Mouse (Mus musculus): ENCODE measurements at regions not wholly inside any gene's neighbourhood (a gene's known extent, or its start where the extent isn't known, plus 50 kb on each side); places are given as distances from the start of the nearest gene placed in this dataset.

GRCm38 (mm10) chr6:93266826-93267225, 323.5 kb upstream of the Adamts9 start:
- H3K27me3 ChIP-seq (replicated peaks; ENCODE audit: control insufficient read depth, insufficient read depth, low read length), result no peaks in the 10 kb centered on the region
- no peaks in the 10 kb centered on the region for H3K9me3 ChIP-seq (ENCODE audit: control insufficient read depth, low read length)
- H3K27ac ChIP-seq (ENCODE audit: low read length), result no peak overlapping the region
- ATAC-seq, result no peak
- H3K9ac ChIP-seq (replicated peaks; ENCODE audit: low read depth, low read length), result no peak overlapping the region
- WGBS, result 76% methylated on average over 5 of the region's 5 CpGs
- H3K4me1 ChIP-seq (replicated peaks; ENCODE audit: control insufficient read depth, insufficient read depth, low read length), result no peaks in the 10 kb centered on the region
- H3K36me3 ChIP-seq (ENCODE audit: control insufficient read depth, insufficient read depth), result no peaks in the 10 kb centered on the region
- H3K4me2 ChIP-seq (ENCODE audit: low read length), result no peak overlapping the region
- H3K4me3 ChIP-seq (replicated peaks; ENCODE audit: low read length), result no peak overlapping the region

- Histone ChIP-seq H3K4me3 (replicated peaks; ENCODE audit: low read length) (no peak overlapping the region), H3K9ac (replicated peaks; ENCODE audit: low read depth, low read length) (no peak overlapping the region)
- 89% methylated on average over 2 of the region's 2 CpGs for WGBS
Observed at GRCm38 (mm10) chr6:93265164-93265563, 321.9 kb upstream of the Adamts9 start.

GRCm38 (mm10) chr6:93260827-93261226, 317.5 kb upstream of the Adamts9 start:
- Histone ChIP-seq H3K27ac (ENCODE audit: low read length) (no peak overlapping the region), H3K4me2 (ENCODE audit: low read length) (no peak overlapping the region), H3K4me1 (replicated peaks; ENCODE audit: control insufficient read depth, insufficient read depth, low read length) (no peaks in the 10 kb centered on the region), H3K9me3 (ENCODE audit: control insufficient read depth, low read length) (no peaks in the 10 kb centered on the region), H3K36me3 (ENCODE audit: control insufficient read depth, insufficient read depth) (no peaks in the 10 kb centered on the region), H3K9ac (replicated peaks; ENCODE audit: low read depth, low read length) (no peak overlapping the region), H3K27me3 (replicated peaks; ENCODE audit: control insufficient read depth, insufficient read depth, low read length) (no peaks in the 10 kb centered on the region), H3K4me3 (replicated peaks; ENCODE audit: low read length) (no peak overlapping the region)
- WGBS, result 89% methylated on average over 4 of the region's 4 CpGs
- no peak for ATAC-seq

More at GRCm38 (mm10) chr6:93265164-93265563, 321.9 kb upstream of the Adamts9 start:
- Histone ChIP-seq H3K4me1 (replicated peaks; ENCODE audit: control insufficient read depth, insufficient read depth, low read length) (no peaks in the 10 kb centered on the region), H3K36me3 (ENCODE audit: control insufficient read depth, insufficient read depth) (no peaks in the 10 kb centered on the region), H3K27me3 (replicated peaks; ENCODE audit: control insufficient read depth, insufficient read depth, low read length) (no peaks in the 10 kb centered on the region), H3K27ac (ENCODE audit: low read length) (no peak overlapping the region), H3K9me3 (ENCODE audit: control insufficient read depth, low read length) (no peaks in the 10 kb centered on the region), H3K4me2 (ENCODE audit: low read length) (no peak overlapping the region)
- ATAC-seq, result no peak

GRCm38 (mm10) chr6:93257130-93257841, 314.0 kb upstream of the Adamts9 start:
- ATAC-seq, result no peak
- Histone ChIP-seq H3K27me3 (replicated peaks; ENCODE audit: control insufficient read depth, insufficient read depth, low read length) (no peaks in the 10 kb centered on the region), H3K36me3 (ENCODE audit: control insufficient read depth, insufficient read depth) (no peaks in the 10 kb centered on the region), H3K9ac (replicated peaks; ENCODE audit: low read depth, low read length) (no peak overlapping the region), H3K9me3 (ENCODE audit: control insufficient read depth, low read length) (no peaks in the 10 kb centered on the region), H3K4me1 (replicated peaks; ENCODE audit: control insufficient read depth, insufficient read depth, low read length) (peaks cover 2% of the 10 kb centered on the region; the same call in 1 of the 2 replicates), H3K4me2 (ENCODE audit: low read length) (no peak overlapping the region), H3K4me3 (replicated peaks; ENCODE audit: low read length) (no peak overlapping the region), H3K27ac (ENCODE audit: low read length) (no peak overlapping the region)
- WGBS, result 88% methylated on average over 5 of the region's 5 CpGs

- H3K27ac ChIP-seq (ENCODE audit: low read length), result no peak overlapping the region
- WGBS, result 38% methylated on average over 7 of the region's 7 CpGs
- H3K36me3 ChIP-seq (ENCODE audit: control insufficient read depth, insufficient read depth), result no peaks in the 10 kb centered on the region
- H3K4me3 ChIP-seq (replicated peaks; ENCODE audit: low read length), result no peak overlapping the region
- H3K9ac ChIP-seq (replicated peaks; ENCODE audit: low read depth, low read length), result no peak overlapping the region
- H3K9me3 ChIP-seq (ENCODE audit: control insufficient read depth, low read length), result no peaks in the 10 kb centered on the region
- no peak overlapping the region for H3K4me2 ChIP-seq (ENCODE audit: low read length)
- H3K27me3 ChIP-seq (replicated peaks; ENCODE audit: control insufficient read depth, insufficient read depth, low read length), result no peaks in the 10 kb centered on the region
- no peak for ATAC-seq
- peaks cover 2% of the 10 kb centered on the region; the same call in 1 of the 2 replicates for H3K4me1 ChIP-seq (replicated peaks; ENCODE audit: control insufficient read depth, insufficient read depth, low read length)
Observed at GRCm38 (mm10) chr6:93253746-93254145, 310.5 kb upstream of the Adamts9 start.

GRCm38 (mm10) chr6:93248973-93249372, 305.7 kb upstream of the Adamts9 start:
- 98% methylated on average over 4 of the region's 4 CpGs for WGBS
- ATAC-seq, result no peak
- H3K9ac ChIP-seq (replicated peaks; ENCODE audit: low read depth, low read length), result no peak overlapping the region

GRCm38 (mm10) chr6:93246498-93247242, 303.4 kb upstream of the Adamts9 start:
- no peaks in the 10 kb centered on the region for H3K27me3 ChIP-seq (replicated peaks; ENCODE audit: control insufficient read depth, insufficient read depth, low read length)
- 88% methylated on average over 6 of the region's 6 CpGs for WGBS
- no peak overlapping the region for H3K27ac ChIP-seq (ENCODE audit: low read length)
- no peaks in the 10 kb centered on the region for H3K4me1 ChIP-seq (replicated peaks; ENCODE audit: control insufficient read depth, insufficient read depth, low read length)
- H3K9ac ChIP-seq (replicated peaks; ENCODE audit: low read depth, low read length), result no peak overlapping the region
- H3K4me3 ChIP-seq (replicated peaks; ENCODE audit: low read length), result no peak overlapping the region
- no peaks in the 10 kb centered on the region for H3K9me3 ChIP-seq (ENCODE audit: control insufficient read depth, low read length)
- H3K36me3 ChIP-seq (ENCODE audit: control insufficient read depth, insufficient read depth), result no peaks in the 10 kb centered on the region
- no peak overlapping the region for H3K4me2 ChIP-seq (ENCODE audit: low read length)
- ATAC-seq, result no peak

More at GRCm38 (mm10) chr6:93248973-93249372, 305.7 kb upstream of the Adamts9 start:
- Histone ChIP-seq H3K4me3 (replicated peaks; ENCODE audit: low read length) (no peak overlapping the region), H3K36me3 (ENCODE audit: control insufficient read depth, insufficient read depth) (no peaks in the 10 kb centered on the region), H3K9me3 (ENCODE audit: control insufficient read depth, low read length) (no peaks in the 10 kb centered on the region), H3K4me2 (ENCODE audit: low read length) (no peak overlapping the region), H3K27me3 (replicated peaks; ENCODE audit: control insufficient read depth, insufficient read depth, low read length) (no peaks in the 10 kb centered on the region), H3K27ac (ENCODE audit: low read length) (no peak overlapping the region), H3K4me1 (replicated peaks; ENCODE audit: control insufficient read depth, insufficient read depth, low read length) (peaks cover 2% of the 10 kb centered on the region; the same call in 1 of the 2 replicates)

- Histone ChIP-seq H3K4me2 (ENCODE audit: low read length) (no peak overlapping the region), H3K4me3 (replicated peaks; ENCODE audit: low read length) (no peak overlapping the region), H3K27me3 (replicated peaks; ENCODE audit: control insufficient read depth, insufficient read depth, low read length) (no peaks in the 10 kb centered on the region), H3K27ac (ENCODE audit: low read length) (no peak overlapping the region), H3K36me3 (ENCODE audit: control insufficient read depth, insufficient read depth) (no peaks in the 10 kb centered on the region), H3K9me3 (ENCODE audit: control insufficient read depth, low read length) (no peaks in the 10 kb centered on the region), H3K4me1 (replicated peaks; ENCODE audit: control insufficient read depth, insufficient read depth, low read length) (no peaks in the 10 kb centered on the region), H3K9ac (replicated peaks; ENCODE audit: low read depth, low read length) (no peak overlapping the region)
- 74% methylated on average over 5 of the region's 5 CpGs for WGBS
- no peak for ATAC-seq
Observed at GRCm38 (mm10) chr6:93235550-93235949, 292.3 kb upstream of the Adamts9 start.

GRCm38 (mm10) chr6:93232636-93233035, 289.3 kb upstream of the Adamts9 start:
- peak; percentile 54; the same call in 1 of the 2 replicates for ATAC-seq
- no peaks in the 10 kb centered on the region for H3K27me3 ChIP-seq (replicated peaks; ENCODE audit: control insufficient read depth, insufficient read depth, low read length)
- H3K4me2 ChIP-seq (ENCODE audit: low read length), result no peak overlapping the region
- no peak overlapping the region for H3K27ac ChIP-seq (ENCODE audit: low read length)
- no peaks in the 10 kb centered on the region for H3K4me1 ChIP-seq (replicated peaks; ENCODE audit: control insufficient read depth, insufficient read depth, low read length)
- no peak overlapping the region for H3K4me3 ChIP-seq (replicated peaks; ENCODE audit: low read length)
- H3K36me3 ChIP-seq (ENCODE audit: control insufficient read depth, insufficient read depth), result no peaks in the 10 kb centered on the region
- no peaks in the 10 kb centered on the region for H3K9me3 ChIP-seq (ENCODE audit: control insufficient read depth, low read length)
- no peak overlapping the region for H3K9ac ChIP-seq (replicated peaks; ENCODE audit: low read depth, low read length)
- 47% methylated on average over 9 of the region's 9 CpGs for WGBS
